Mouse (Mus musculus) embryonic facial prominence, embryonic 10.5 days (tissue): ENCODE results near the gene Ascl5. TPM values are rescaled to one million over a fixed set of nuclear protein-coding genes. Genes with fewer than 3 reads are reported as not detected.

Experiments
- DNase-seq: peaks from one replicate; pipeline ENCODE4 v3.0.0-alpha.2; 2017; ENCODE audit warnings: low spot score
- H3K27ac ChIP-seq: fragments of 300-500 bp; sonication (generic); replicated peaks from 2 replicates; pipeline ENCODE4 v1.5.1; 2016; ENCODE audit warnings: mild to moderate bottlenecking
- H3K27me3 ChIP-seq: fragments of 300-500 bp; sonication (generic); replicated peaks from 2 replicates; pipeline ENCODE4 v1.6.1; 2016; ENCODE audit warnings: low read depth, mild to moderate bottlenecking; ENCODE audit not compliant: poor library complexity, severe bottlenecking
- H3K36me3 ChIP-seq: fragments of 300-500 bp; sonication (generic); replicated peaks from 2 replicates; pipeline ENCODE4 v1.6.1; 2016; ENCODE audit warnings: mild to moderate bottlenecking, moderate library complexity
- H3K4me1 ChIP-seq: fragments of 300-500 bp; sonication (generic); 2 replicates; pipeline ENCODE4 v1.6.1; 2016
- H3K4me3 ChIP-seq: fragments of 300-500 bp; sonication (generic); 2 replicates; pipeline ENCODE4 v1.5.1; 2016; ENCODE audit warnings: mild to moderate bottlenecking, moderate library complexity
- H3K9me3 ChIP-seq: fragments of 300-500 bp; sonication (generic); 2 replicates; pipeline ENCODE4 v1.6.1; 2016; ENCODE audit warnings: mild to moderate bottlenecking
- WGBS: fragments of 180-500 bp; shearing (Covaris S2); methylation state at CpG from one replicate; pipeline ENCODE4 v1.1.7; 2016; 5-methylcytosine and 5-hydroxymethylcytosine counted together
- polyA plus RNA-seq: library from polyadenylated mRNA; unstranded; fragments of >200 nt; fragmentation: Nextera tagmentation; extraction: Ambion mirVana; gene quantifications from 2 replicates; pipeline ENCODE4 v1.2.1, GENCODE M21; 2016

Gene Ascl5
- polyA plus RNA-seq, 1 experiment from 2014 or later, result 0.47 TPM

GRCm38 (mm10) chr1:136058594-136058993 is 8.0 kb downstream of the Ascl5 start:
- DNase-seq, result no peak
- Histone ChIP-seq H3K27me3 (peaks cover 22% of the 10 kb centered on the region), H3K36me3 (no peaks in the 10 kb centered on the region), H3K9me3 (no peaks in the 10 kb centered on the region), H3K27ac (no peak overlapping the region), H3K4me1 (peaks cover 16% of the 10 kb centered on the region), H3K4me3 (no peak overlapping the region)
- WGBS, result 54% methylated on average over 3 of the region's 3 CpGs

- Histone ChIP-seq H3K27me3 (0 out of 2 replicates have a peak, but pooled peaks cover 3% of the 10 kb centered on the region), H3K9me3 (no peaks in the 10 kb centered on the region), H3K36me3 (no peaks in the 10 kb centered on the region), H3K4me1 (peaks cover 16% of the 10 kb centered on the region), H3K4me3 (no peak overlapping the region), H3K27ac (no peak overlapping the region)
- no peak for DNase-seq
- 56% methylated on average over 9 of the region's 9 CpGs for WGBS
These were observed 10.6 kb downstream of the Ascl5 start for GRCm38 (mm10) chr1:136061041-136061789.

GRCm38 (mm10) chr1:136061790-136062141 is 11.2 kb downstream of the Ascl5 start:
- H3K36me3 ChIP-seq, result no peaks in the 10 kb centered on the region
- H3K4me1 ChIP-seq, result peaks cover 16% of the 10 kb centered on the region
- no peak for DNase-seq
- WGBS, result 88% methylated on average over 7 of the region's 7 CpGs
- no peak overlapping the region for H3K4me3 ChIP-seq
- H3K9me3 ChIP-seq, result no peaks in the 10 kb centered on the region
- no peaks in the 10 kb centered on the region for H3K27me3 ChIP-seq
- H3K27ac ChIP-seq, result no peak overlapping the region

- Histone ChIP-seq H3K9me3 (no peaks in the 10 kb centered on the region), H3K36me3 (no peaks in the 10 kb centered on the region), H3K4me1 (0 out of 2 replicates have a peak, but pooled peaks cover 9% of the 10 kb centered on the region), H3K27ac (no peak overlapping the region), H3K27me3 (no peaks in the 10 kb centered on the region), H3K4me3 (no peak overlapping the region)
- WGBS, result 77% methylated on average over 5 of the region's 5 CpGs
- DNase-seq, result no peak
These were observed 13.4 kb downstream of the Ascl5 start for GRCm38 (mm10) chr1:136063991-136064390.

DNA sequence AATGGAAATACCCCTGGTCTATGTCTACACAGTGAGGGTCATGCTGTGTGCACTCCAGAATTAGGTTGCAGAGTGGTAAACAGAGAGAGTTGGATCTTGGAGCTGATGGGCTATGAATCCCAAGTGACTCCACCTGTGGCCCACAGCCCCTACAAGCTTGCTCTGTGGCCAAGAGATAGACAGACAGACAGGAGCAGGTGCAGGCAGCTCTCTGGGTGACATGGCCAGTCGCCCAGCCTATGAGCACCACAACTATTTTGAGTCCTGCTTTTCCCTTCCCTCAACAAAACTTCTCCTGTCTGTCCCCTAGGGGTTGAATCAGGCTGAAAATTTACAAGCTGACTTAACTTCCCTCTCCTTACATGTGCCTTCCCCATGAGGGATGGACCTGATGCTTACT is 16.0 kb downstream of the Ascl5 start:
- no peak for DNase-seq
- Histone ChIP-seq H3K4me1 (0 out of 2 replicates have a peak, but pooled peaks cover 7% of the 10 kb centered on the region), H3K27me3 (no peaks in the 10 kb centered on the region), H3K9me3 (no peaks in the 10 kb centered on the region), H3K4me3 (no peak overlapping the region), H3K36me3 (no peaks in the 10 kb centered on the region), H3K27ac (no peak overlapping the region)
- 62% methylated on average over 1 of the region's 1 CpGs for WGBS

- Histone ChIP-seq H3K4me1 (0 out of 2 replicates have a peak, but pooled peaks cover 4% of the 10 kb centered on the region), H3K27me3 (no peaks in the 10 kb centered on the region), H3K36me3 (no peaks in the 10 kb centered on the region), H3K27ac (no peak overlapping the region), H3K4me3 (no peak overlapping the region), H3K9me3 (no peaks in the 10 kb centered on the region)
- WGBS, result 68% methylated on average over 3 of the region's 3 CpGs
- no peak for DNase-seq
These were observed 17.0 kb downstream of the Ascl5 start for GRCm38 (mm10) chr1:136067579-136067978.

DNA sequence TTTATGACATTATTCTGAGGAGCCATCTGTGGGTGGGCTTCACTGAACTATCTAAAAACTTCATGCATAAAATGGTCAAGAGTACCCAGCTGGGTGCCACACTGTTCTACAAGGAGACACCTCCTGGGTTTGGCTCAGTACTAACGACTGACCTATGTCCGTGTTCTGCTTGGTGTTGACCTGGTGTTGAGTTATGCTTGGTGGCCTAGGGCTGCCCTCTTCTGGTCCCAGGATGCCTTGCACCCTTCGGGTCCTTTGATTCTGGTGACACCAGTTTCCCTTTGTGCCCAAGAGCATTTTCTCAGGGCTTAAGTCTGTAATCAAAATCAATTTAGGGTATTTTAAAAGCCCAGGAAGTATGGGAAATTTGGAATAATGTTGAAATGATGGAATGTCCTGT is 25.5 kb downstream of the Ascl5 start:
- Histone ChIP-seq H3K27me3 (peaks cover 12% of the 10 kb centered on the region; the same call in 1 of the 2 replicates), H3K27ac (no peak overlapping the region), H3K4me3 (no peak overlapping the region), H3K4me1 (no peaks in the 10 kb centered on the region), H3K9me3 (no peaks in the 10 kb centered on the region), H3K36me3 (no peaks in the 10 kb centered on the region)
- WGBS, result 12% methylated on average over 3 of the region's 3 CpGs
- DNase-seq, result peak; percentile 35

GRCm38 (mm10) chr1:136077656-136078055 is 27.1 kb downstream of the Ascl5 start:
- H3K36me3 ChIP-seq, result no peaks in the 10 kb centered on the region
- no peak overlapping the region for H3K27ac ChIP-seq
- WGBS, result 72% methylated on average over 4 of the region's 4 CpGs
- no peak for DNase-seq
- H3K9me3 ChIP-seq, result no peaks in the 10 kb centered on the region
- H3K4me3 ChIP-seq, result no peak overlapping the region
- H3K27me3 ChIP-seq, result peaks cover 12% of the 10 kb centered on the region; the same call in 1 of the 2 replicates
- no peaks in the 10 kb centered on the region for H3K4me1 ChIP-seq

DNA sequence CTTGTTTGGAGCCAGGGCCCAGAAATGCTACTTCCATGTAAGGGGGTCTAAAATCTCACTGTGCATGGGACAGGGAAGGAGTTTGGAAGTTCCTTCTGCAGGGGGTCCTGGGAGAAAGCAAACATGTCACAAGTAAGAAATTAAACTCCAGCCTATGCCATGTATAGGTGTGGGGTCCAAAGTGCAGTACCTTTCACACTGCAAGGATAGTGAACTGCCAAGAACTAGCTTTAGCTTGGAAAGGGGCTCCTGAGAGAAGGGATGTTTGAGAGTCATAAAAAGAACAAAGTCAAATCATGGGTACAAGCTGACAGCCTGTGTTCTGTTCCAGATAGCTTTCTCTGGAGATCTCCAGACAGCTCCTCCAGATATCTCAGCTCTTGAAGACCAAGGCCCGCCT is 30.6 kb downstream of the Ascl5 start:
- H3K4me1 ChIP-seq, result no peaks in the 10 kb centered on the region
- no peaks in the 10 kb centered on the region for H3K9me3 ChIP-seq
- no peak overlapping the region for H3K4me3 ChIP-seq
- no peak for DNase-seq
- H3K27me3 ChIP-seq, result peaks cover 12% of the 10 kb centered on the region; the same call in 1 of the 2 replicates
- WGBS, result 87% methylated on average over 1 of the region's 1 CpGs
- H3K27ac ChIP-seq, result no peak overlapping the region
- no peaks in the 10 kb centered on the region for H3K36me3 ChIP-seq

GRCm38 (mm10) chr1:136085988-136086685 is 35.5 kb downstream of the Ascl5 start:
- 88% methylated on average over 3 of the region's 3 CpGs for WGBS
- no peaks in the 10 kb centered on the region for H3K36me3 ChIP-seq

GRCm38 (mm10) chr1:136089368-136090165 is 39.0 kb downstream of the Ascl5 start:
- WGBS, result 79% methylated on average over 9 of the region's 9 CpGs
- Histone ChIP-seq H3K4me1 (no peaks in the 10 kb centered on the region), H3K9me3 (no peaks in the 10 kb centered on the region), H3K27me3 (no peaks in the 10 kb centered on the region), H3K27ac (no peak overlapping the region), H3K4me3 (no peak overlapping the region), H3K36me3 (no peaks in the 10 kb centered on the region)
- DNase-seq, result no peak

More at GRCm38 (mm10) chr1:136085988-136086685, 35.5 kb downstream of the Ascl5 start:
- H3K9me3 ChIP-seq, result no peaks in the 10 kb centered on the region
- H3K27me3 ChIP-seq, result no peaks in the 10 kb centered on the region
- no peak overlapping the region for H3K4me3 ChIP-seq
- DNase-seq, result no peak
- H3K4me1 ChIP-seq, result no peaks in the 10 kb centered on the region
- H3K27ac ChIP-seq, result no peak overlapping the region

DNA sequence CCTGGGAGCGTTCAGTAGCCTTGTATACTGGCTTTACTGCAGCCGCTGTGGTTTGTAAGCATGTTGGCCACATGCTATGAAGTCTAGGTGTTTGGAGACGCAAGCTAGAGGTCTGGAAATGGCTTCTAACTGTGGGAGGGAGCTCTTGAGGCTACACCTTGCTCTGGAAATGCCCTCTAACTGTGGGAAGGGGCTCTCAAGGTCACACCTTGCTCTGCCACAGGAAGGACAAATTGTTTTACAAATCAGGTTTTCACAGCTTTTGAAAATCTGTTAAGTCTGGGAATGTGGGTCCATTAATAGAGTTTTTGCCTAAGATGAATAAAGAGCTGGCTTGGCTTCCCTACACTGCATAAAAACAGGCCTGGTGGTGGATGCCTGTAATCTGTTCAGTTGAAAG is 43.1 kb downstream of the Ascl5 start:
- Histone ChIP-seq H3K4me3 (no peak overlapping the region), H3K27me3 (no peaks in the 10 kb centered on the region), H3K27ac (no peak overlapping the region), H3K4me1 (no peaks in the 10 kb centered on the region), H3K9me3 (no peaks in the 10 kb centered on the region), H3K36me3 (no peaks in the 10 kb centered on the region)
- WGBS, result 78% methylated on average over 3 of the region's 3 CpGs
- no peak for DNase-seq
